Mouse (Mus musculus) forebrain, embryonic 14.5 days (tissue): ENCODE results near the gene Mxra7. TPM values are rescaled to one million over a fixed set of nuclear protein-coding genes. Genes with fewer than 3 reads are reported as not detected.

Source experiments
- ATAC-seq: fragments of 200-750 bp; cut with Nextera tagmentation; 2 replicates; pipeline ENCODE4 v1.8.0; 2017; ENCODE audit warnings: mild to moderate bottlenecking, moderate library complexity
- DNase-seq: peaks from one replicate; pipeline ENCODE4 v3.0.0-alpha.2; 2015; ENCODE audit warnings: low spot score
- H3K27ac ChIP-seq: fragments of 300-500 bp; sonication (generic); 2 replicates; pipeline ENCODE4 v1.5.1; 2014; ENCODE audit warnings: low read depth, mild to moderate bottlenecking, control low read depth, low read length, moderate library complexity
- H3K27me3 ChIP-seq: fragments of 300-500 bp; sonication (generic); replicated peaks from 2 replicates; pipeline ENCODE4 v1.6.1; 2014; ENCODE audit warnings: low read length, control low read depth, mixed read lengths; ENCODE audit not compliant: control insufficient read depth, insufficient read depth
- H3K36me3 ChIP-seq: fragments of 300-500 bp; sonication (generic); 2 replicates; pipeline ENCODE4 v1.6.1; 2014; ENCODE audit warnings: low read length, control low read depth; ENCODE audit not compliant: control insufficient read depth, insufficient read depth
- H3K4me1 ChIP-seq: fragments of 300-500 bp; sonication (generic); 2 replicates; pipeline ENCODE4 v1.6.1; 2014; ENCODE audit warnings: antibody characterized with exemption, low read length, control low read depth; ENCODE audit not compliant: control insufficient read depth, insufficient read depth
- H3K4me2 ChIP-seq: fragments of 300-500 bp; sonication (generic); 2 replicates; pipeline ENCODE4 v1.6.1; 2014; ENCODE audit warnings: mild to moderate bottlenecking, control low read depth, low read length
- H3K4me3 ChIP-seq: fragments of 300-500 bp; sonication (generic); 2 replicates; pipeline ENCODE4 v1.5.1; 2014; ENCODE audit warnings: low read depth, low read length, control low read depth
- H3K9ac ChIP-seq: fragments of 300-500 bp; sonication (generic); 2 replicates; pipeline ENCODE4 v1.6.1; 2014; ENCODE audit warnings: mild to moderate bottlenecking, low read length, control low read depth, moderate library complexity
- H3K9me3 ChIP-seq: fragments of 300-500 bp; sonication (generic); replicated peaks from 2 replicates; pipeline ENCODE4 v1.6.1; 2016; ENCODE audit warnings: low read length, control low read depth, mixed read lengths; ENCODE audit not compliant: control insufficient read depth
- WGBS: fragments of 180-500 bp; shearing (Covaris S2); extraction: QIAGEN DNeasy Blood & Tissue Kit; methylation state at CpG from one replicate; pipeline ENCODE4 v1.1.7; 2014; 5-methylcytosine and 5-hydroxymethylcytosine counted together
- polyA plus RNA-seq: library from polyadenylated mRNA; unstranded; fragments of >200 nt; fragmentation: Nextera tagmentation; extraction: Ambion mirVana; gene quantifications from 2 replicates; pipeline ENCODE4 v1.2.1, GENCODE M21; 2014

The Mxra7 gene
- 3.6 and 3.8 TPM in 2 replicates for polyA plus RNA-seq

DNA sequence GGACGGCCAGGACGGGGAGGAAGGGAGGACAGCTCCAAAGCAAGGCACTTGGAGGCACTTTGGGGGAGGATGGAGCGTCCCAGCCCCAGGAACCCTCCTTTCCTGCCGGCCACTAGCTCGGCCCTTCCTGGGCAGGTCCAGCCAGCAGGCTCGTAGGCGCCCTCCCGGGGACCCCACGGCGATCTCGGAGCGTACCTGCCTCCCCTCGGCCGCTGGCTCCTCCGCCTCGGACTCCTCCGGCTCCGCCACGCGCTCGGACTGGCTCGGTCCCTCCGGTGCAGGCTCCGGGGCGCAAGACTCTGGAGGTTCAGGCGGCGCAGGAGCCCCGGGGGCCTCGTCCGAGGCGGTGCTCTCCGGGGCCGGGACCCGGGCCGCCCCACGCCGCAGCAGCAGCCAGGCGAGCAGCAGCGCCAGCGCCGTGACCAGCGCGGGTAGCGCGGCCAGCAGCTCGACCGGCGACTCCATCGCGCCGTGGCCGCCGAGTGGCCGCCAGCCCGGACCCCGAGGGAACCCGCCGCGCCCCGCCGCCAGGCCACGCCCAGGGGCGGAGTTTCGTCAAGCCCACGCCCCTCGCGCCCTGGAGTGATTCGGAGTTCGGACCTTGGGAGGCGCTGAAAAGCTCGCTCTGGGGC lies at the start of gene Mxra7:
Gene Mxra7, minus strand, starts transcription at position 513 of the 632 bp plus-strand sequence.
- under 1% methylated on average over 60 of the region's 71 CpGs for WGBS
- ATAC-seq (peak; percentile 38), DNase-seq (peak; percentile 63)
- H3K9me3 ChIP-seq: no peaks in the 10 kb centered on the region
- peak within 1 kb of the TSS; percentile 45 for H3K4me3 ChIP-seq
- peaks cover 13% of the 10 kb centered on the region; the same call in 1 of the 2 replicates for H3K4me1 ChIP-seq
- H3K4me2 ChIP-seq: peak within 1 kb of the TSS; percentile 82
- H3K27me3 ChIP-seq: no peaks in the 10 kb centered on the region
- H3K9ac ChIP-seq: peak within 1 kb of the TSS; percentile 80
- no peak within 1 kb of the TSS; the same call in 1 of the 2 replicates for H3K27ac ChIP-seq
- no peaks in the 10 kb centered on the region for H3K36me3 ChIP-seq

DNA sequence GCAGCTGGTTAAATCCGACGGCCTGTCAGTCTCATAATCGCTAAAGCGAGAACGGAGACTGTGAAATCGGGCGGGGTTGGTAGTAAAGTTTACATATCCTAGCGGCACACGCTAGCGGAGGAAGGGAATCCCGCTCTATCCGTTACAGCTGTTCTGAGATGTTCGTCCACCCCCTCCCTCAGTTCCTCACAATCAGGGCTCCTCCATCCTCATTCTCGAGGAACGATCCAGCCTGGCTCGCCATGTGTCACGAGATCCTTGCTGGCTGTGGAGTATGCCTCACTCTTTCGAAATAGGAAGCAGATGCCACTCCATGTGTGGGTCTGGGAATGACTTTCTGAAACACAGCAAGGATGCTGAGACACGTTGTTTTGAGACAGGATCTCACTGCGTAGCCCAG lies 46.1 kb upstream of the Mxra7 start:
- no peak overlapping the region for H3K4me3 ChIP-seq
- no peak overlapping the region for H3K9ac ChIP-seq
- no peaks in the 10 kb centered on the region for H3K27me3 ChIP-seq
- no peaks in the 10 kb centered on the region for H3K4me1 ChIP-seq
- H3K36me3 ChIP-seq: peaks cover 45% of the 10 kb centered on the region
- 90% methylated on average over 20 of the region's 20 CpGs for WGBS
- H3K4me2 ChIP-seq: no peak overlapping the region
- no peak overlapping the region for H3K27ac ChIP-seq
- ATAC-seq: no peak
- DNase-seq: no peak
- no peaks in the 10 kb centered on the region for H3K9me3 ChIP-seq

DNA sequence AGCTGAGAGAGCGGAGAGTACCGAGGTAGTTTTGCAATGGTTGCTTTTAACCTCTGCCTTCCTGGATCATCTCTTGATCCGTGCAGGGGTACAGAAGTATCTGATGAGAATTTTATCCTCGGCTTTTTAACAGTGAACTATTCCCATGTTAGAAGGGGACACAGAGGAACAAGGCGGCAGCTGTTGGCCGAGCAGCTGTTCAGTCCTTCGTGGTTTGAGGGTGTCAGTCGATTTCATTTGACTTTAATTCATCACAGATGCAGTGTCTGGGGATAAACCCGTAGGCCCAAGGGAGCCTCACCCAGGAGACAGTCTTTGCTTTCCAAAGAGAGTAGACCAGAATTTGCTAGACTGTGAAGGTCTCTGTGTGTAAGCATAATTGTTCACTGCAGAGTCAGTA lies 43.7 kb upstream of the Mxra7 start:
- peaks cover 56% of the 10 kb centered on the region for H3K36me3 ChIP-seq
- no peak overlapping the region for H3K9ac ChIP-seq
- H3K4me3 ChIP-seq: no peak overlapping the region
- DNase-seq: no peak
- no peak overlapping the region for H3K27ac ChIP-seq
- WGBS: 93% methylated on average over 9 of the region's 9 CpGs
- no peaks in the 10 kb centered on the region for H3K27me3 ChIP-seq
- ATAC-seq: no peak
- no peak overlapping the region for H3K4me2 ChIP-seq
- no peaks in the 10 kb centered on the region for H3K9me3 ChIP-seq
- H3K4me1 ChIP-seq: no peaks in the 10 kb centered on the region

DNA sequence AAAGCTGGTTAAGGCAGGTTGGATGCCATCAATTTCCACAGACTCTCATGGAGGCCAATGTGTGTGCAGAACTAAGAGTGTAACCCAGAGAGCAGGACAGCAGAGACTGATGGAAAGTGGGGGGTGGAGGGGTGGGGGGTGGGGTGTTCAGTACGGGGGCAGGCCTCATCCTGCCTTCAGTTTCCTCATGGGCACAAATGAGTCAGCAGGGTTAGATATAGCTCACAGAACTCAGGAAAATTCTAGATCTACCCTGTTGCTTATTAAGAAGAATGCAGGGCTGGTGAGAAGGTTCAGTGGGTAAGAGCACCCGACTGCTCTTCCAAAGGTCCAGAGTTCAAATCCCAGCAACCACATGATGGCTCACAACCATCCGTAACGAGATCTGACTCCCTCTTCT lies 41.8 kb upstream of the Mxra7 start:
- Histone ChIP-seq H3K4me3 (no peak overlapping the region), H3K36me3 (peaks cover 65% of the 10 kb centered on the region)
- WGBS: 96% methylated on average over 4 of the region's 4 CpGs

DNA sequence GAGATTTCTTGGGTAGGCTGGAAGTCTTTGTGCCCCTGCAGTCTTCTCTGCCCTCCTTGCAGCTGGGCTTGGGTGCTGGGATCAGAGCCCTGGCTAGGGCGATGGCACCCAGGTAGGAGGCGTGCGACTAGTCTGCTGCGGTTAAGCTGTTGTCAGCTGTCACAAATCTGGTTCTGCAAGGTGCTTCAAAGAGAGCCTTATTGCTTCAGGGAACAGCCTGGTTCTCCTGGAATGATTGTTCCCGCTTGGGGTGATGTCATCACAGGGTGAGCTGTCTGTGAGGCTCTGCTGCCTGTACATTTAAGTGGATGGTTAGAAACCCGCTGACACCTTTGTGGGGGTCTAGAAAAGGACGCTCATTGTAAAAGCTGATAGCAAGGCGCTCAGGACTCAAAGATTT lies 41.4 kb upstream of the Mxra7 start:
- no peaks in the 10 kb centered on the region for H3K9me3 ChIP-seq
- no peak overlapping the region for H3K4me2 ChIP-seq
- DNase-seq: no peak
- H3K36me3 ChIP-seq: peaks cover 65% of the 10 kb centered on the region
- no peaks in the 10 kb centered on the region for H3K27me3 ChIP-seq
- no peak overlapping the region for H3K27ac ChIP-seq
- no peak overlapping the region for H3K9ac ChIP-seq
- no peak for ATAC-seq
- 92% methylated on average over 8 of the region's 8 CpGs for WGBS
- H3K4me1 ChIP-seq: no peaks in the 10 kb centered on the region
- no peak overlapping the region for H3K4me3 ChIP-seq

More for the DNA sequence above, 41.8 kb upstream of the Mxra7 start:
- no peak overlapping the region for H3K9ac ChIP-seq
- no peak for ATAC-seq
- no peaks in the 10 kb centered on the region for H3K9me3 ChIP-seq
- no peaks in the 10 kb centered on the region for H3K4me1 ChIP-seq
- no peak overlapping the region for H3K4me2 ChIP-seq
- no peaks in the 10 kb centered on the region for H3K27me3 ChIP-seq
- DNase-seq: no peak
- H3K27ac ChIP-seq: no peak overlapping the region

DNA sequence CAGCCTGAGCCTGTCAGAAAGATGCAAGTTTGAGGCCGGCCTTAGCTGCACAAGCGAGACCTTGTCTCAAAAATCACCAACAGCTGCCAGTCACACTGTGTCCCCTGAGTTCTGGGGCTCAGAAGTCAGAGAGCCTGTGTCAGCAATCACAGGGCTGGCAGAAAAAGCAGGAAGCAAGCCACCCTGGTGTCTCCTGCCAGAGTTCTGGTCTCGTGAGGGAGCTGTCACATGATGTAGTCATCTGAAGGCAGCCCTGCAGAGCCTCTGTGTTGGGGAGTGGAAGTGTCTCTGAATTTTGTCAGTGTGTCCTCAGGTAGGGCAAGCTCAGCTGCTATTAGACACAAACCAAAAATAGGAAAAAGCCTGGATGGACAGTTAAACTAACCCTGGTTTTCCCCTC lies 40.3 kb upstream of the Mxra7 start:
- Histone ChIP-seq H3K36me3 (peaks cover 64% of the 10 kb centered on the region), H3K4me3 (no peak overlapping the region), H3K9ac (no peak overlapping the region)

DNA sequence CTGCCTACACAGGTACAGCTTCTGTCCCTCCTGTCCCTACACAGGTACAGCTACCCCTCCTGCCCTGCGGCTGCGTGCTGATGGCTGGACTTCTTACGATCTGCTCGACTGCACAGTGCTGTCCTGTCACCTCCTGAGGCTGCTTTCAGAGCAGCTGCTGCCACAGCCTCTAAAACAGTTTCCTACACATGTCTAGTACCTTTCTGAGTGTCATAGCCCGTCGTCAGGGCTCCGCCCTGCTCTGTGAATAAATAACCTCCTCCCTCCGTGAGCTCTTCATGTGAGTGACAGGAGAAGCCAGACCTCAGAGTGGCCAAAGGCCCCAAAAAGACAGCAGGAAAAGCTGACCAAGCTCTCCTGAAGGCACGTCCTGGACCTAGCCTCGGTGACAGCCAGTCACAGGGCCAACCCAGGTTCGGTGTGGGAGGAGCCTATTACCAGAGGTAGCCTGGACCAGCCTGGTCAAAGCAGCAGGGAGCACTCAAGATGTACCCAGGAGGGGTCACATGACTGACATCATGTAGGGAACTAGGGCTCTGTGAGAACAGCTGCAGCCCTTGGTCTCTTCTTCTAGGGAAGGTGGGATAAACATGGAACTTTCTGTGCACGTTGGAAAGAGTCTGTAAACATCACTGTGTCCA lies 38.2 kb upstream of the Mxra7 start:
- no peaks in the 10 kb centered on the region for H3K9me3 ChIP-seq
- H3K4me2 ChIP-seq: no peak overlapping the region
- no peak overlapping the region for H3K9ac ChIP-seq
- ATAC-seq: no peak
- H3K27ac ChIP-seq: no peak overlapping the region
- 84% methylated on average over 12 of the region's 12 CpGs for WGBS
- H3K27me3 ChIP-seq: no peaks in the 10 kb centered on the region
- H3K36me3 ChIP-seq: peaks cover 64% of the 10 kb centered on the region
- no peak overlapping the region for H3K4me3 ChIP-seq
- no peak for DNase-seq
- no peaks in the 10 kb centered on the region for H3K4me1 ChIP-seq

More for the DNA sequence above, 40.3 kb upstream of the Mxra7 start:
- ATAC-seq: no peak
- Histone ChIP-seq H3K27ac (no peak overlapping the region), H3K27me3 (no peaks in the 10 kb centered on the region), H3K4me2 (no peak overlapping the region), H3K4me1 (no peaks in the 10 kb centered on the region), H3K9me3 (no peaks in the 10 kb centered on the region)
- no peak for DNase-seq
- WGBS: 82% methylated on average over 3 of the region's 3 CpGs

DNA sequence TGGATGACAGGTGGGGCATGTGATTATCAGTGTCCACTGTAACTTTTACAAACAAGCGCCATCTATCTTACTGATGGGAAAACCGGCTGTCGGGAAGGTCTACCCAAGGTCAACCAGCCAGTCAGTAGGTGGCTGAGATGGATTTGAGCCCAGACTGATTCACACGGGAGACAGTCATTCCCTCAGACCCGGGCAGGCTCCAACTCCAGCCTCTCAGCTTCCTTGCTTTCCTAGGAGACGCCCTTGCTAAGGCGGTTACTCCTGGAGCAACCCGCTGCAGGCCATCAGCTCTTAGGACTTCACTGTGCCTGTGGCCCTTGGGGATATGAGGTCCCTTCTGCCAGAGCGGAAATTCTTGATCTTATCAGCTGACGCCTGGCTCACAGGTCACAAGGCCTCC lies 36.6 kb upstream of the Mxra7 start:
- WGBS: 88% methylated on average over 10 of the region's 10 CpGs
- Histone ChIP-seq H3K36me3 (peaks cover 73% of the 10 kb centered on the region), H3K27ac (no peak overlapping the region), H3K4me2 (no peak overlapping the region), H3K27me3 (no peaks in the 10 kb centered on the region), H3K9me3 (no peaks in the 10 kb centered on the region), H3K4me3 (no peak overlapping the region), H3K4me1 (no peaks in the 10 kb centered on the region), H3K9ac (no peak overlapping the region)
- DNase-seq (no peak), ATAC-seq (no peak)

DNA sequence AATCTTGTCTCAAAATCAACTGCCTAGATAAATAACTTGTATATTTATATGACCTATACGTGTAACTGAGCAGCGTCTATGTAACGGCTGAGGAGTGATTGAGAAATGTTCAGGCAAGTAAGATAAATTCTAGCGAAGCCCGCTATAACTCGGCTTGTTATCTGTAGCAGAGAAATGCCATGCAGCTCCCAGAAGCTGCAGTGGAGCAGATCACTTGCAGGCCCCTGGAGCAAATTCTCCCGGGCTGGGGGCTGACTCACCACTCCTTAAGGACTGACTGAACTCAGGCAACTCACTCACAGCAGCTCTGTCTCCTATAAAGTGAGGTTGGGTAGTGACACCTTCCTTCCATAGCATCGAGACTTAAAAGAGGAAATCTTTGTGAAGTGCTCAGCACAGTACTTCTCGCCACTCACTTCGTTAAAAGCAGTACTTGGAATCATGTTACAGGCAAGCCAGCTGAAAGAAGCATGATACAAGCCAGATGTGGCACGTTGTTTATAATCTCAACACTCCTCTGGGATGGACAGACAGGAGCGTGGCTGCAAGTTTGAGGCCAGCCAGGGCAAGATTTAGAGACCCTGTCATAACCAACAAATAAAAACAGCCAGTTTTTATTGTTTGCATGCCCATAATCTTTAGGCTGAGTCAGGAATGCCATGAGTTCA lies 29.5 kb upstream of the Mxra7 start:
- peaks cover 42% of the 10 kb centered on the region for H3K36me3 ChIP-seq
- no peak overlapping the region for H3K4me2 ChIP-seq
- H3K27me3 ChIP-seq: no peaks in the 10 kb centered on the region
- peaks cover 11% of the 10 kb centered on the region for H3K4me1 ChIP-seq
- DNase-seq (no peak), ATAC-seq (no peak)
- no peak overlapping the region for H3K9ac ChIP-seq
- no peaks in the 10 kb centered on the region for H3K9me3 ChIP-seq
- no peak overlapping the region for H3K27ac ChIP-seq
- 88% methylated on average over 12 of the region's 12 CpGs for WGBS
- no peak overlapping the region for H3K4me3 ChIP-seq
